Mouse (Mus musculus): ENCODE data around the gene Alpl.

- no peak for TF ChIP-seq CTCF (IDR thresholded peaks at IDR 0.05; ENCODE audit: low read depth)
- no peak for TF ChIP-seq EP300 (optimal IDR thresholded peaks at IDR 0.05)
These were observed 78.5 kb downstream of the Alpl start for GRCm38 (mm10) chr4:137717671-137718070.
